Mouse (Mus musculus) ES-Bruce4 (cell line): Measurements from ENCODE around the gene Tle2. TPM values are rescaled to one million over a fixed set of nuclear protein-coding genes. Genes with fewer than 3 reads are reported as not detected.

Experiments used
- H3K27ac ChIP-seq: 2 replicates; pipeline ENCODE4 v1.5.1; 2012; ENCODE audit warnings: low read length, inconsistent platforms; ENCODE audit not compliant: insufficient read depth
- H3K27me3 ChIP-seq: 2 replicates; pipeline ENCODE4 v1.6.1; 2012; ENCODE audit warnings: mild to moderate bottlenecking, low read length, inconsistent platforms; ENCODE audit not compliant: control insufficient read depth, poor library complexity, insufficient read depth, severe bottlenecking
- H3K36me3 ChIP-seq: 2 replicates; pipeline ENCODE4 v1.6.1; 2012; ENCODE audit warnings: inconsistent platforms, mild to moderate bottlenecking, low read length, moderate library complexity; ENCODE audit not compliant: control insufficient read depth, poor library complexity, insufficient read depth, severe bottlenecking
- H3K4me1 ChIP-seq: one replicate; pipeline ENCODE4 v1.8.1; 2011; ENCODE audit warnings: low read length; ENCODE audit not compliant: control insufficient read depth, insufficient read depth
- H3K4me3 ChIP-seq: 2 replicates; pipeline ENCODE4 v1.5.1; 2011; ENCODE audit warnings: low read depth, mild to moderate bottlenecking, low read length
- H3K9ac ChIP-seq: 2 replicates; pipeline ENCODE4 v1.6.1; 2012; ENCODE audit warnings: low read depth, mild to moderate bottlenecking, inconsistent platforms; ENCODE audit not compliant: poor library complexity, severe bottlenecking
- H3K9me3 ChIP-seq: replicated peaks from 2 replicates; pipeline ENCODE4 v1.6.1; 2012; ENCODE audit warnings: mild to moderate bottlenecking, low read length, inconsistent platforms; ENCODE audit not compliant: control insufficient read depth, poor library complexity, insufficient read depth, severe bottlenecking
- CTCF ChIP-seq: IDR thresholded peaks from one replicate; pipeline ENCODE4 v1.8.1; 2011; ENCODE audit warnings: low read depth, low read length
- EP300 ChIP-seq: IDR thresholded peaks from 2 replicates; pipeline ENCODE4 v1.6.1; 2011; ENCODE audit warnings: low read depth, low read length; ENCODE audit not compliant: insufficient read depth
- POLR2A ChIP-seq: IDR thresholded peaks from one replicate; pipeline ENCODE4 v1.8.1; 2011; ENCODE audit warnings: low read length; ENCODE audit not compliant: insufficient read depth
- polyA plus RNA-seq: library from polyadenylated mRNA; stranded (reverse); fragments of >200 nt; gene quantifications from 2 replicates; pipeline ENCODE4 v1.2.4, GENCODE M21; 2011; ENCODE audit warnings: low read depth; ENCODE audit not compliant: missing spikeins, insufficient read depth, insufficient read length

The Tle2 gene
- polyA plus RNA-seq, 1 experiment, result 3.8 TPM

DNA sequence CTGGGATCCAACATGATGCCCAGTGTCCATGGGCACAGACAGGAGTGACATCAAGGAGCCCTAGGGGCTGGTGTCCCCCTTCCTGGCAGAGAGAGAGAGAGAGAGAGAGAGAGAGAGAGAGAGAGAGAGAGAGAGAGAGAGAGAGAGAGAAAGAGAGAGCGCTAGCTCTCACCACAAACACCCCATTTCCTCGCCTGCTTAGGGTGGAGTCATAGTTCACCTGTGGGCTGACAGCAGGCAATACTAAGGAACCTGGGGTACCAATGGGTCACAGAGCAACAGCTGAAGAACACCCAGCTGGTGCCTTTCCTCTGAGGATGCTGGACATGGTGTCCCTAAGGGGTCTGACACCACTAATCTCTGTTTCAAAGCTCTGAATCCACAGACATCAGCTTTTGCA, 36.9 kb upstream of the Tle2 start:
- Histone ChIP-seq H3K9me3 (no peaks in the 10 kb centered on the region), H3K27me3 (no peaks in the 10 kb centered on the region), H3K4me3 (no peak overlapping the region), H3K4me1 (peaks cover 7% of the 10 kb centered on the region), H3K9ac (no peak overlapping the region), H3K27ac (no peak overlapping the region), H3K36me3 (no peaks in the 10 kb centered on the region)
- no peak for TF ChIP-seq CTCF
- no peak for TF ChIP-seq EP300
- no peak for TF ChIP-seq POLR2A

DNA sequence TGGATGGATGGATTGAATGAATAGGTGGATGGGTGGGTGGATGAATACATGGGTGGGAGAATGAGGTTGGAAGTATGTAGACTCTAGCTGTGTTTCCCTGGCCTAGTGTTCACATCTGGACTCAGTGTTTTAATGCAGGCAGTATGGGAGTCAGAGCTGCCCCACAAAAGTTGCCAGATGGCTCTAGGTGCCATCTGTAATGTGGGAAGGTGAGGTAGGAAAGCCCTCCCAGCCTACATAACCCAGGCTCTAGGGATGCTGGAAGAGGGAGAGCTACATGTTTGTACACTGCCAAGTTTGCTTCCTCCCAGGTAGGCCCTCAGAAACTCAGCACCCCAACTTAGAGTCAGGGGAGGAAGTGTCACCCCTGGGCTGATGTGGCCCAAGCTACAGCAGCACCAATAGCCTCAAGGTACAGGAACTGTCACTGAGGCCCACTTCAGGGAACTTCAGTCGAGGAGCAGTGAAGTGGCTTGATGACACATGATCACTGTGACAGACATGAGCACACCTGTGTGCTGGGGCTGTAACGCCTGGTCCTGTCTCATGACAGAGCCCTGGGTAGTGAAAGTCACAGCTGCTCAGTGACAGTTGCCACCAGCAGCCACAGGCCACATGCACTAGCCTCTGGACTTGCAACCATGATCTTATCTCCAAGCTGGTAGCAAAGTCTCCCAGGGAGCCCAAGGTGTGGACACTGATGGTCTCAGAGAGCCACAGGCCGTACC, 35.9 kb upstream of the Tle2 start:
- Histone ChIP-seq H3K9me3 (no peaks in the 10 kb centered on the region), H3K36me3 (no peaks in the 10 kb centered on the region), H3K27ac (no peak overlapping the region), H3K9ac (no peak overlapping the region), H3K4me1 (peaks cover 12% of the 10 kb centered on the region), H3K4me3 (no peak overlapping the region), H3K27me3 (no peaks in the 10 kb centered on the region)
- TF ChIP-seq EP300 (no peak), POLR2A (no peak), CTCF (no peak)

DNA sequence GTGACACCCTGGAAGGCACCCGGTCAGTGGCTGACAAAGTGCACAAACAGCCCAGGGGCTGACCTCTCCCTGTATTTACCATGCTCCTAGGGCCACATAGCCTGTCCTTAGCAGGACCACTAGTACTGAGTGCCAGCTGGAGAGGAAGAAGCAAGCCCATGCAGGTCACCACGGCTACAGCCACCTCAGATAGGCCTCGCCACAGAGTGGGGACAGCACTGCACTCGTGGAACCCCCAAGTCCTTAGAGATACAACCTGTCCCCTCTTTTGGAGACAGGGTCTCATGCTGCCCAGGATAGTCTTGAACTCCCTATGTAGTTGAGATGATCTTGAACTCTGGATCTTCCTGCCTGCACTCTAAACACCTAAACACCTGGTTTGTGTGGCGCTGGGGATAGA, 33.0 kb upstream of the Tle2 start:
- H3K9me3 ChIP-seq, result no peaks in the 10 kb centered on the region
- H3K4me3 ChIP-seq, result no peak overlapping the region
- H3K27me3 ChIP-seq, result no peaks in the 10 kb centered on the region
- peaks cover 6% of the 10 kb centered on the region for H3K4me1 ChIP-seq
- H3K27ac ChIP-seq, result no peak overlapping the region
- H3K36me3 ChIP-seq, result no peaks in the 10 kb centered on the region
- TF ChIP-seq EP300, result no peak
- TF ChIP-seq CTCF, result no peak
- no peak for TF ChIP-seq POLR2A
- peak overlapping the region; percentile 19; the same call in 1 of the 2 replicates for H3K9ac ChIP-seq

DNA sequence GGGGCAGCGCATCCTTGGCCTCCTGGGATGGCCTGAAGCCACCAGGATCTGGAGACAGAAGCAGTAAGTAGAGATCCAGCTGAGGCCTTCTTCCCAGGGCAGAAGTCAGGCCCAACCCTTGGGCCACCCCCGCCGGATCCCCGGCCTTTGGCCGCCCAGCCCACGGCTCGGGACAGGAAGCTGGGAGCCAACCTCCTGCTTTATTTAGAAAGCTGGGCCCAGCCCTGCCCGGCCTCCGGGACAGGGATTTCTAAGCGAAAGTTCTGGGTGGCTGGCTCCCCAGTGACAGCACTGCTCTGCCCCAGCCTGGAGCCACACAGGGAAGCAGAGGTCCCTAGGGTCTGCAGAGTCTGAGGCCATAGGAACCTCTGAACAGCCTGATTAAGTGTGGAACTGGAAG, 32.6 kb upstream of the Tle2 start:
- no peak overlapping the region; the same call in 1 of the 2 replicates for H3K27ac ChIP-seq
- peaks cover 6% of the 10 kb centered on the region for H3K4me1 ChIP-seq
- H3K9ac ChIP-seq, result peak overlapping the region; percentile 19; the same call in 1 of the 2 replicates
- H3K36me3 ChIP-seq, result no peaks in the 10 kb centered on the region
- no peak overlapping the region for H3K4me3 ChIP-seq
- no peak for TF ChIP-seq EP300
- TF ChIP-seq CTCF, result no peak
- no peak for TF ChIP-seq POLR2A
- H3K9me3 ChIP-seq, result no peaks in the 10 kb centered on the region
- H3K27me3 ChIP-seq, result no peaks in the 10 kb centered on the region

DNA sequence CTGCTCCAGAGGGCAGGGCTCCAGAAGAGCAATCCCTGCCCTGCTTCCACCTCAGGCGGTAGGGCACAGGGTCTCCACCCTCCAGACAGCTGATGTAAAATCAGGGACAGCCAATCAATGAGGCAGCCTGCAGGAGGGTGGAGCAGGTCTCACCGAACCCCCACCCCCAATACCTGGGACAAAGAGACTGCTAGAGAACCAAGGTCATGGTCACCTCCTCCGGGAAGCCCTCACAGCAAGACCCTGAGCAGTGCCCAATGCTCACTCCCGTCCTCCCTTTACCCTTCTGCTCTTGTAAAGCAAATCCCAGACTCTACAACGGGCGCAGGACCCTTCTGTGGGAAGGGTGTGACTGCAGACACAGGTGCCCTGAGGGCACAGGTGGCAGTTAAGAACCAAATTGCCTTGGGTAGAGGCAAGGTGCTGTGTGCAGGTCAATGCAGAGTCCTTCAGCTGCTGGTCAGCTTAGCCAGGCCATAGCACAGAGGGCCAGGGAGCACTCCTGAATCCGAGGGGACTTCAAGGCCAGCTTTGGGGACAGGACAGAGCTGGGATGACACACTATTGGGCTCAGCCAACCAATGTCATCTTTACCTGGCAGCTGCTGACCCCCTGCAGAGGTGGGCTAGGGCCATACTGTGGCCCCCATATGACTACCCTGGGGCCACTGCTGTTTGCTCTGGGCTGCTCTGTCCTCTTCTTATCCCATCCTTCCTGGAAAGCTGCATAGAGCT, 31.5 kb upstream of the Tle2 start:
- Histone ChIP-seq H3K36me3 (no peaks in the 10 kb centered on the region), H3K4me3 (peak overlapping the region; percentile 21), H3K27ac (no peak overlapping the region), H3K27me3 (no peaks in the 10 kb centered on the region), H3K9ac (no peak overlapping the region), H3K9me3 (no peaks in the 10 kb centered on the region), H3K4me1 (peaks cover 6% of the 10 kb centered on the region)
- TF ChIP-seq POLR2A, result no peak
- TF ChIP-seq EP300, result no peak; the same call in 1 of the 2 replicates
- no peak for TF ChIP-seq CTCF

DNA sequence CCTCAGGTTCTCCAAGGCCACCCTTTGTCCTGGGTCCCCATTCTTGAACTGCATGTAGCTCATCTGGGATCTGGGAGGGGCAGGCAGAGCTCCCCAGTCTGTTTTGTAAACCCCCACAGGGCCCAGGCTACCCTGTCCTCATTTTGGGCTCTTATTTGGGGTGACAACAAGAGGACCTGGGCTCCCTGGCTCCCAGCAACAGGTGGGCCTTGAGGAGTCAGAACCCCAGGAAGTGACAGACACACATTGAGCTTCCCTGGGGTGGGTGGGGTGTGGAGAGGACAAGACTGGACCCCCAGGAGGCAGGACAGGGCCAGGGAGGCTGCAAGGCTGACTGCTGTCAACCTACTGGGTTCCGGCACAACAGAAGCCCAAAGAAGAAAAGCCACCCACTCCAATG, 30.7 kb upstream of the Tle2 start:
- no peak overlapping the region for H3K27ac ChIP-seq
- no peak for TF ChIP-seq EP300
- TF ChIP-seq POLR2A, result no peak
- TF ChIP-seq CTCF, result no peak

More for the DNA sequence above, 30.7 kb upstream of the Tle2 start:
- Histone ChIP-seq H3K27me3 (no peaks in the 10 kb centered on the region), H3K4me1 (peaks cover 6% of the 10 kb centered on the region), H3K9ac (peak overlapping the region; percentile 83), H3K4me3 (0 out of 2 replicates have a peak overlapping the region, but pooled peaks have one; percentile 6), H3K36me3 (no peaks in the 10 kb centered on the region), H3K9me3 (no peaks in the 10 kb centered on the region)
